Mouse (Mus musculus) c-Kit-positive CD71-positive TER-119-negative erythroid progenitor cells, embryonic 14.5 days (primary cell): Measurements from ENCODE around the gene Adamts2.

ENCODE experiments used
- DNase-seq: peaks from one replicate; pipeline ENCODE4 v3.0.0-alpha.2; 2013; ENCODE audit warnings: low read depth

Adamts2 gene

DNA sequence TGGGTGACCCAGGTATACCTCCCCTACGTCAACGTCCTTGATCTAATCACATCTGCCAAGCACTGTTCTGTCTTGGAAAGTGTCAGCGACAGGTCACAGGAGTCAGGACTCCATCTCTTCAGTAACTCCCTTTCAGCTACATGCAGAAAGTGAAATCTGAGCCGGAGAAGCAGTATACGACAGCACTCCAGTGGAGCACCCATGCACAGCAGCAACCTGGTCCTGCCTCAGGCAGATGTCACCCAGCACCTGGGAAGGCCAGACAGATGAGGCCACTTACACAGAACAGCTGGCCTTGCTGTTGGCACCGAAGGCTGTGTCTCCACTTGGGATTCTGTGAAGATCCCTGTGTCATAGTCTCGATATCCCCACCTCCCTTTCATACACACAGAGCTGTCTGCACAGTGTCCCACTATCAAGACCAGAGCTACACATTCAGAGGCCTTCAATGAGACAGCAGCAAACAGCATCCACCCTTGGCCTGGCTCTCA lies 70.0 kb downstream of the Adamts2 start:
- no peak for DNase-seq

GRCm38 (mm10) chr11:50672866-50673265 lies 71.0 kb downstream of the Adamts2 start:
- DNase-seq, result no peak

DNA sequence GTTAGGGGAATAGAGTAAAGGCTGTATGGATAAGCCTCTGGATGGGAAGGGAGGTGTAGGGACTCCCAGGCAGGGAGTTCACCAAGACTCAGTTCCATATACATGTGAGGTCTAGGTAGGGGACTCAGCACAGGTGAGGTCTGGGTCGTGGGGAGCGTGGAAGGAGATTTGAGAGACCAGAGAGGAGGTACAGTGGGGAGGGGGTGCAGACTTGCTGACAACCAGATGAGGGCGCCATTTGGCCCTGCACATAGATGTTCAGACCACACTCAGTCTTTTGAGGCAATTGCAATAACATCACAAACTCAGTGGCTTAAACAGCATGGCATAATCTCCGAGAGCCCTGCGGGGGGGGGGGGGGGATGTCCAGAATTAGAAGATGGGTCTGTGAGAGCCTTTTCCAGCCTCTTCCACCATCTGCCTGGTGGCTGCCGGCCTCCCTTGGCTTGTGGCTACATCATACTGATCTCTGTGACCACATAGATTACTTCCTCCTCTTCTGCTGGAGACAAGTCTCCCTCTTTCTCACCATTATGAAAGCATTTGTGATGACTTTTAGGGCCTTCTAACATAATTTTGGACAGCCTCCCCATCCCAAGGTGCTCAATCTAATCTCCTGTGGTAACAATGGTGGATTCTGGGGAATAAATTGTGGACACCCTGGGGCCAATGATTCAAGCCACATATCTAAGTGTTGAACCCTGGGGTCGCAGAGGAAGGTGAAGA lies 71.8 kb downstream of the Adamts2 start:
- DNase-seq, result no peak

GRCm38 (mm10) chr11:50674390-50674789 lies 72.5 kb downstream of the Adamts2 start:
- no peak for DNase-seq

- no peak for DNase-seq
Observed at GRCm38 (mm10) chr11:50678650-50679049, 76.8 kb downstream of the Adamts2 start.

GRCm38 (mm10) chr11:50681940-50682339 lies 80.1 kb downstream of the Adamts2 start:
- no peak for DNase-seq

DNA sequence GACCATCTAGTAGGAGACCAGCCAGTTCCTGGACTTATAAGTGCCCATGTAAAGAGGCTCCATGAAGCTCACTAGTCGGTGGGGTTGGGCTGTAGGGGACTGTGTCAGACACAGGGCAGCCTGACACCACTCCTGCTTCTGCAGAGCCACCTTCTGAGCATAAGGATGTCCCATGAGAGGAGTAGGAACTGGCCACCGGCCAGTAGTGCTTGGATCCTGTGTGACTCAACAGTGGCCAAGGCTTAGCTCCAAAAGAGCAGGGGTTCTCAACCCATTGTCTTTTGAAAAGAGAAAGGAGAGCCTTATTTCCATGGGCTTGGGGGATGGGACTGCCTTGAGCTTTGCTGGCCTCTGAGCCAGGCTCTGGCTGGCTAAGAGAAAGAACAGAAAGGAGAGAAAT lies 81.9 kb downstream of the Adamts2 start:
- no peak for DNase-seq

GRCm38 (mm10) chr11:50688584-50688983 lies 86.7 kb downstream of the Adamts2 start:
- no peak for DNase-seq

DNA sequence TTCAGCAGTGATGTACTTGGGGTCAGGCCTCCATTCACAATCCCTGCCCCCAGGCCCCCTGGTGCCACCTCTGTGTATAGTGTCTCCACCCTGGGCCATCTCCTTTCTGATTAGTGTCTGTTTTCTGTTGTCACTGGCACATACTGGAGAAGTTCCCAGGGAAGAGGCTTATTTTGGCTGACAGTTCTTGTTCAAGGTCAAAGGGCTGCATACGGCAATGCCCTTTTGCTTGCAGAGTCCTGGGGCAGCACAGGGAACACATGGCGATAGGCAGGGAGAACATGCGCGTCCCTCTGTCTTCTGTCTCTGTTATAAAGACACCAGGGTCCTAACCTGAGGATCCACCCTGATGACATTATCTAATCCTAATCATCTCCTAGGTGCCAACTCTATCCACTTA lies 87.8 kb downstream of the Adamts2 start:
- no peak for DNase-seq

- no peak for DNase-seq
Observed at GRCm38 (mm10) chr11:50699971-50700370, 98.1 kb downstream of the Adamts2 start.

GRCm38 (mm10) chr11:50700496-50700895 lies 98.6 kb downstream of the Adamts2 start:
- DNase-seq, result no peak

DNA sequence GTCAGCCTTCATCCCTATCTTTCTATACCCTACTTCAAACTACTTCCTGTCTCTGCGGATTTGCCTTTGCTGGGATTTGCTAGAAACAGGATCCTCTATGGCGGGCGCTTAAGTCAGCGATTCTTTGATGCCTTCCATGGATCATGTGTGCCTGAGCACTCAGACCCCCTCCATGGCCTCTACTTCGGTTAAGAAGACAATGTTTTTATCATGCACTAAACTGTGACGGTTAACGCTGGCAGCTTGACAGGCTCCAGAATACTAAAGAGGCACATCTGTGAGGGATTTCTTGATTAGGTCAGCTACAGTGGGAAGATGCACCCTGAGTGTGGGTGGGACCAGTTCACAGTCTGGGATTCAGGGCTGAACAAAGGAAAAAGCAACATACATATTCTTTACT lies 101.5 kb downstream of the Adamts2 start:
- no peak for DNase-seq

GRCm38 (mm10) chr11:50704511-50704910 lies 102.6 kb downstream of the Adamts2 start:
- no peak for DNase-seq

GRCm38 (mm10) chr11:50707259-50707658 lies 105.4 kb downstream of the Adamts2 start:
- DNase-seq, result no peak

GRCm38 (mm10) chr11:50713610-50714202 lies 111.8 kb downstream of the Adamts2 start:
- DNase-seq, result no peak

GRCm38 (mm10) chr11:50715091-50715490 lies 113.2 kb downstream of the Adamts2 start:
- no peak for DNase-seq

DNA sequence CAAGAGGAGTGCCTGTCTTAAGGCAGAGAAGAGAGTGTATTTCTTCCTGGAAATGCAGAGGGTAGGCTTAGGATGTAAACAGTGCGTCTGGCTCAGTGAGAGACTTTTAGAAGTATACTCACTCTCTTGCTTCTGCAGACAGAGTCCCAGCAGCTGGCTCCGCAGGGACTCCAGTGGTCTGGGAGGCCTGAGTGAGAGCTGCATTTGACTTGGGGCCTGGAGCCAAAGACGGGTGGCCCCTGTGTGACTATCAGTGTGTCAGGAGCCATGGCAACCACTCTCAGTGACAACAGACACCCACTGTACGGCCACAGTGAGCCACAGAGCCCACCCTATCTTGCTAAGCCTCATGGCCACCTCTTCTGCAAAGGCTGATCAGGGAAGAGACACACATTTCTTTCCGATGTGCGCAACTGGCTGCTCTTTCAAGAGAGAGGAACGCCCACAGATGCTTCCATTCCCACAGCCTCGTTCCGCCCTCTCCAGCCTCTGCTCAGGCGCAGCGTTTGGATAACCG lies 115.6 kb downstream of the Adamts2 start:
- DNase-seq, result no peak

- no peak for DNase-seq
Observed at GRCm38 (mm10) chr11:50718862-50719261, 117.0 kb downstream of the Adamts2 start.

DNA sequence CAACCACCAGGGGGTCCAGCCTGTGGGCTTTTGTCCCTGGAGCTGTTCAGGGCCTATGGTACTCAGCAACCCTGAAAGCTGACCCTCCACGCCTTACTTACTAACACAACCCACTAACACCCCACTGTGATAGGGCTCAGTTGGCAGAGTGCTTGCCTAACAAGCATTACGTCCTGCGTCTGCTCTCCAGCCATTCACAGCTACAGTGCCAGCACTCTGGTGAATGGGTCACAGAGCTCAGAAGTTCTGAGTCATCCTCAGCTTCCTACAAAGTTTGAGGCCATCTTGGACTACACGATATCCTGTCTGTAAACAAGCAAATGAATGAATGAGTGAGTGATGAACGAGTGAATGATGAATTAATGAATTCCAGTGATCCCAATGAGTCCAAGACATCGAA lies 118.5 kb downstream of the Adamts2 start:
- no peak for DNase-seq

DNA sequence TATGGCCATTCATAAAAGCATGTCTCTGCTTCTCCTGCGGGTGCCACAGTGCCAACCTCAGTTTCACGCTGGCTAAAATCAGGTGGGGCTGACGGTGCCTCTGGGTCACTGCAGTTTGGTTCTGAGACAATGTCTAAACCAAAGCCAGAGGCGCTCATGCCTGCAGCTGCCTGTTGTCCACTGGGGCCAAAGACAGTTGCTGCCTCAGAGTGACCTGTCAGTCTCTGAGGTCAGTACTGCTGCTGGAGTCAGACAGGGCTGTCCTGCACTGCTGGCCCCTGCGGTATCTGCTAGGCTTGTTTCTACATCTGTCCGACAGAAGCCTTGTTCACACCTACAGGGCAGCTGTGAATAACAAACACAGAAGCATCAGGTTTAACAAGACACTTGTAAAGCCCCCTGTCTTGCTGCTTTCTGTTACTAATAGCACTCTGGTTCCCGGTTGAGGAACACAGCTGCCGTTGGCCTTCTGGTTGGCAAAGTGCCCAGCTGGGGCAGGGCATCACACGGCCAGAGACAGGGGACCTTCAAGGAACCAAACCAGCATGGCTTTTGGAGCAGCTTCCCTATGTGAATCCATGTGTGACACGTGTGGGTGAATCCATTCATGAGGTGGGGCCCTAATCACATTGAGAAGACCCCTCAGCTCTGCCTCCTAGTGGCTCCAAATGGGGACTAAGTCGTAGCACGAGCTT lies 119.1 kb downstream of the Adamts2 start:
- DNase-seq, result no peak

- DNase-seq, result no peak
Observed at GRCm38 (mm10) chr11:50725595-50725994, 123.7 kb downstream of the Adamts2 start.

DNA sequence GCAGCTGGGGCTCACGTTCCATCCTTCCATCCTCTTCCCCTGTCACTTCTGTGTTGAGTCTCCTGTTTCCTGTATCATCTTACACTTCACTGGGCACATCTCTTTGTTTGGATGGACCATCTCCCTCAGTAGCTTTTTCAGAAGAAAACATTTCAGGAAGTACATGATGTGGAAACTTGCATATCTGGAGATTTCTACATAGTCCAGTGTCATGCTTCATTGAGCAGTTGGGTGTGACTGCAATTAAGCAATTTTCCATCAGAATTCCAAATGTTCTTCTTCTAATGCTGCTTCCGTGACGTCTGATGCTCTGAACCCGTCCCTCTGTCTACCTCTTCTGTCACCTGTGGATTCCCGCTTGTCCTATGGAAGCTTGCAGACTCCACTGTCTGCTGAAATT lies 124.2 kb downstream of the Adamts2 start:
- no peak for DNase-seq

- no peak for DNase-seq
Observed at GRCm38 (mm10) chr11:50733146-50733545, 131.3 kb downstream of the Adamts2 start.
